Mouse (Mus musculus): ENCODE results near the gene Srprb. TPM values are rescaled to one million over a fixed set of nuclear protein-coding genes. Genes with fewer than 3 reads are reported as not detected.
A peak's percentile ranks its signal among the peaks of the same experiment; 100 is the strongest.
"Not testable (repeated sequence)": the region's sequence is repeated elsewhere in the genome, so short reads cannot be mapped to it uniquely, and the experiment has no call there.

Srprb gene
- total RNA-seq, 2 experiments from 2014 or later = 10.8 TPM

GRCm38 (mm10) chr9:103212654-103213420 lies 10.9 kb upstream of the Srprb start:
- ATAC-seq (ENCODE audit: poor library complexity, severe bottlenecking) = no peak

- ATAC-seq (ENCODE audit: poor library complexity, severe bottlenecking) = no peak
Observed at GRCm38 (mm10) chr9:103208802-103209423, 7.0 kb upstream of the Srprb start.

- ATAC-seq (ENCODE audit: poor library complexity, severe bottlenecking) = peak; percentile 100
Observed at GRCm38 (mm10) chr9:103207846-103208245, 5.9 kb upstream of the Srprb start.

GRCm38 (mm10) chr9:103205786-103206185 lies 3.8 kb upstream of the Srprb start:
- ATAC-seq (ENCODE audit: poor library complexity, severe bottlenecking) = no peak

GRCm38 (mm10) chr9:103188416-103188815 lies 13.5 kb downstream of the Srprb start:
- ATAC-seq (ENCODE audit: poor library complexity, severe bottlenecking) = no peak

- ATAC-seq (ENCODE audit: poor library complexity, severe bottlenecking) = no peak
Observed at GRCm38 (mm10) chr9:103186747-103187146, 15.2 kb downstream of the Srprb start.

- ATAC-seq (ENCODE audit: poor library complexity, severe bottlenecking) = no peak
Observed at GRCm38 (mm10) chr9:103185946-103186345, 16.0 kb downstream of the Srprb start.

GRCm38 (mm10) chr9:103184855-103185254 lies 17.1 kb downstream of the Srprb start:
- no peak for ATAC-seq (ENCODE audit: poor library complexity, severe bottlenecking)

- ATAC-seq (ENCODE audit: poor library complexity, severe bottlenecking) = no peak
Observed at GRCm38 (mm10) chr9:103181886-103182285, 20.1 kb downstream of the Srprb start.

- ATAC-seq (ENCODE audit: poor library complexity, severe bottlenecking) = peak; percentile 93
Observed at GRCm38 (mm10) chr9:103180807-103181565, 21.0 kb downstream of the Srprb start.

GRCm38 (mm10) chr9:103180303-103180702 lies 21.6 kb downstream of the Srprb start:
- no peak for ATAC-seq (ENCODE audit: poor library complexity, severe bottlenecking)

- ATAC-seq (ENCODE audit: poor library complexity, severe bottlenecking) = peak; percentile 37
Observed at GRCm38 (mm10) chr9:103175692-103176091, 26.2 kb downstream of the Srprb start.

- ATAC-seq (ENCODE audit: poor library complexity, severe bottlenecking) = peak; percentile 72
Observed at GRCm38 (mm10) chr9:103174771-103175519, 27.0 kb downstream of the Srprb start.

- ATAC-seq (ENCODE audit: poor library complexity, severe bottlenecking) = no peak
Observed at GRCm38 (mm10) chr9:103168771-103169170, 33.2 kb downstream of the Srprb start.

- ATAC-seq (ENCODE audit: poor library complexity, severe bottlenecking) = no peak
Observed at GRCm38 (mm10) chr9:103168046-103168445, 33.9 kb downstream of the Srprb start.

GRCm38 (mm10) chr9:103163806-103164205 lies 38.1 kb downstream of the Srprb start:
- no peak for ATAC-seq (ENCODE audit: poor library complexity, severe bottlenecking)

- ATAC-seq (ENCODE audit: poor library complexity, severe bottlenecking) = not testable (repeated sequence)
Observed at GRCm38 (mm10) chr9:103155158-103155557, 46.8 kb downstream of the Srprb start.

GRCm38 (mm10) chr9:103154568-103154967 lies 47.4 kb downstream of the Srprb start:
- no peak for ATAC-seq (ENCODE audit: poor library complexity, severe bottlenecking)

- ATAC-seq (ENCODE audit: poor library complexity, severe bottlenecking) = no peak
Observed at GRCm38 (mm10) chr9:103153286-103153685, 48.7 kb downstream of the Srprb start.

GRCm38 (mm10) chr9:103149074-103149799 lies 52.7 kb downstream of the Srprb start:
- ATAC-seq (ENCODE audit: poor library complexity, severe bottlenecking) = peak; percentile 82

Measured in megakaryocyte, adult 5-6 weeks (primary cell).